Mouse (Mus musculus): ENCODE measurements around the gene Pld2. TPM values are rescaled to one million over a fixed set of nuclear protein-coding genes. Genes with fewer than 3 reads are reported as not detected.

The Pld2 gene
- total RNA-seq (2021) = 10 to 100 TPM; 13.0 to 15.2 TPM

GRCm38 (mm10) chr11:70539877-70540587 lies at the start of gene Pld2:
Gene Pld2 (plus strand): TSS chr11:70540064.
- intact Hi-C loops (cut with DNase I) = loop anchor here (1.0 kb wide), 1 partner anchor 22 kb away; the partner anchor contains the start of gene Mink1
- peak; percentile 76 to 77 for DNase-seq (ENCODE audit: low spot score in 2 of 2)

GRCm38 (mm10) chr11:70499566-70500475 lies 40.0 kb upstream of the Pld2 start:
- DNase-seq (ENCODE audit: low spot score in 2 of 2) = no peak
- intact Hi-C loops (cut with DNase I) = no loop called here

GRCm38 (mm10) chr11:70500476-70500812 lies 39.4 kb upstream of the Pld2 start:
- no peak for DNase-seq (ENCODE audit: low spot score in 2 of 2)
- intact Hi-C loops (cut with DNase I) = no loop called here

- intact Hi-C loops (cut with DNase I) = no loop called here
- no peak for DNase-seq (ENCODE audit: low spot score in 2 of 2)
Measured at GRCm38 (mm10) chr11:70502018-70502417, 37.8 kb upstream of the Pld2 start.

- DNase-seq (ENCODE audit: low spot score in 2 of 2) = no peak
- intact Hi-C loops (cut with DNase I) = loop anchor here (5.0 kb wide), 1 partner anchor 73 kb away; the partner anchor contains the start of gene Arrb2
Measured at GRCm38 (mm10) chr11:70504970-70505369, 34.9 kb upstream of the Pld2 start, which contains the start of gene Tm4sf5. Gene Tm4sf5 (plus strand): TSS chr11:70505244.

GRCm38 (mm10) chr11:70506385-70506784 lies 33.5 kb upstream of the Pld2 start:
- intact Hi-C loops (cut with DNase I) = loop anchor here (1.0 to 5.0 kb wide), 3 partner anchors 54 to 92 kb away; partner anchors contain the start of gene Arrb2
- peak; percentile 26 to 44 for DNase-seq (ENCODE audit: low spot score in 2 of 2)

- intact Hi-C loops (cut with DNase I) = loop anchor here (1.0 to 5.0 kb wide), 3 partner anchors 55 to 92 kb away; partner anchors contain the start of gene Arrb2
- no peak for DNase-seq (ENCODE audit: low spot score in 2 of 2)
Measured at GRCm38 (mm10) chr11:70506962-70507515, 32.8 kb upstream of the Pld2 start.

GRCm38 (mm10) chr11:70509753-70510564 lies 29.9 kb upstream of the Pld2 start:
- intact Hi-C loops (cut with DNase I) = loop anchor here (5.0 kb wide), 1 partner anchor 78 kb away; the partner anchor contains the start of gene Arrb2
- peak in 1 of 2 experiments; percentile 49 for DNase-seq (ENCODE audit: low spot score in 2 of 2)

- intact Hi-C loops (cut with DNase I) = no loop called here
- DNase-seq (ENCODE audit: low spot score in 2 of 2) = no peak
Measured at GRCm38 (mm10) chr11:70511242-70511641, 28.6 kb upstream of the Pld2 start.

GRCm38 (mm10) chr11:70511825-70512224 lies 28.0 kb upstream of the Pld2 start:
- no peak for DNase-seq (ENCODE audit: low spot score in 2 of 2)
- intact Hi-C loops (cut with DNase I) = no loop called here

- intact Hi-C loops (cut with DNase I) = no loop called here
- no peak for DNase-seq (ENCODE audit: low spot score in 2 of 2)
Measured at GRCm38 (mm10) chr11:70512709-70513342, 27.0 kb upstream of the Pld2 start.

- DNase-seq (ENCODE audit: low spot score in 2 of 2) = no peak
- intact Hi-C loops (cut with DNase I) = no loop called here
Measured at GRCm38 (mm10) chr11:70513520-70513919, 26.3 kb upstream of the Pld2 start.

- intact Hi-C loops (cut with DNase I) = no loop called here
- DNase-seq (ENCODE audit: low spot score in 2 of 2) = no peak
Measured at GRCm38 (mm10) chr11:70514288-70514687, 25.6 kb upstream of the Pld2 start, which contains the start of gene Vmo1. Gene Vmo1 (minus strand): TSS chr11:70514616.

- intact Hi-C loops (cut with DNase I) = loop anchor here (2.0 to 5.0 kb wide), 2 partner anchors 88 to 241 kb away; no protein-coding TSS in a partner anchor
- DNase-seq (ENCODE audit: low spot score in 2 of 2) = peak in 1 of 2 experiments; percentile 39
Measured at GRCm38 (mm10) chr11:70516352-70516751, 23.5 kb upstream of the Pld2 start.

- DNase-seq (ENCODE audit: low spot score in 2 of 2) = no peak
- intact Hi-C loops (cut with DNase I) = loop anchor here (5.0 kb wide), 1 partner anchor 239 kb away; no protein-coding TSS in a partner anchor
Measured at GRCm38 (mm10) chr11:70518436-70518835, 21.4 kb upstream of the Pld2 start.

GRCm38 (mm10) chr11:70518923-70519322 lies 20.9 kb upstream of the Pld2 start, which contains the start of gene Gltpd2:
Gene Gltpd2 (plus strand): TSS chr11:70519196.
- intact Hi-C loops (cut with DNase I) = loop anchor here (5.0 kb wide), 1 partner anchor 238 kb away; no protein-coding TSS in a partner anchor

GRCm38 (mm10) chr11:70520178-70520769 lies 19.6 kb upstream of the Pld2 start:
- intact Hi-C loops (cut with DNase I) = no loop called here
- DNase-seq (ENCODE audit: low spot score in 2 of 2) = no peak

More at GRCm38 (mm10) chr11:70518923-70519322, 20.9 kb upstream of the Pld2 start, which contains the start of gene Gltpd2:
- DNase-seq (ENCODE audit: low spot score in 2 of 2) = no peak

Data from left cerebral cortex, postnatal 25 days (tissue).